Mouse (Mus musculus) lung, embryonic 16.5 days (tissue): ENCODE results near the gene Tmem175. TPM values are rescaled to one million over a fixed set of nuclear protein-coding genes. Genes with fewer than 3 reads are reported as not detected.
"Not testable (repeated sequence)": the region's sequence is repeated elsewhere in the genome, so short reads cannot be mapped to it uniquely, and the experiment has no call there.

Experiments used
- ATAC-seq: fragments of 200-750 bp; cut with Nextera tagmentation; 2 replicates; pipeline ENCODE4 v1.8.0; 2017; ENCODE audit warnings: low read depth, mild to moderate bottlenecking, moderate library complexity
- H3K27ac ChIP-seq: fragments of 300-500 bp; sonication (generic); 2 replicates; pipeline ENCODE4 v1.5.1; 2014; ENCODE audit warnings: mild to moderate bottlenecking, control low read depth, low read length
- H3K27me3 ChIP-seq: fragments of 300-500 bp; sonication (generic); 2 replicates; pipeline ENCODE4 v1.6.1; 2014; ENCODE audit warnings: low read depth, low read length, mixed read lengths; ENCODE audit not compliant: control insufficient read depth, insufficient read depth
- H3K36me3 ChIP-seq: fragments of 300-500 bp; sonication (generic); 2 replicates; pipeline ENCODE4 v1.6.1; 2014; ENCODE audit warnings: low read length; ENCODE audit not compliant: control insufficient read depth, insufficient read depth
- H3K4me1 ChIP-seq: fragments of 300-500 bp; sonication (generic); replicated peaks from 2 replicates; pipeline ENCODE4 v1.6.1; 2014; ENCODE audit warnings: low read length, mixed read lengths; ENCODE audit not compliant: control insufficient read depth, insufficient read depth
- H3K4me2 ChIP-seq: fragments of 300-500 bp; sonication (generic); 2 replicates; pipeline ENCODE4 v1.6.1; 2014; ENCODE audit warnings: low read depth, low read length, control low read depth
- H3K4me3 ChIP-seq: fragments of 300-500 bp; sonication (generic); 2 replicates; pipeline ENCODE4 v1.5.1; 2014; ENCODE audit warnings: mild to moderate bottlenecking, low read length, control low read depth
- H3K9ac ChIP-seq: fragments of 300-500 bp; sonication (generic); 2 replicates; pipeline ENCODE4 v1.6.1; 2014; ENCODE audit warnings: low read length, control low read depth
- H3K9me3 ChIP-seq: fragments of 300-500 bp; sonication (generic); 2 replicates; pipeline ENCODE4 v1.6.1; 2016; ENCODE audit warnings: low read length; ENCODE audit not compliant: control insufficient read depth
- WGBS: fragments of 180-500 bp; shearing (Covaris S2); extraction: QIAGEN DNeasy Blood & Tissue Kit; methylation state at CpG from one replicate; pipeline ENCODE4 v1.1.7; 2014; 5-methylcytosine and 5-hydroxymethylcytosine counted together
- polyA plus RNA-seq: library from polyadenylated mRNA; unstranded; fragments of >200 nt; fragmentation: Nextera tagmentation; extraction: Ambion mirVana; gene quantifications from 2 replicates; pipeline ENCODE4 v1.2.1, GENCODE M21; 2015

The Tmem175 gene
- polyA plus RNA-seq, 1 experiment from 2014 or later: 30.0 TPM

- H3K36me3 ChIP-seq, H3K4me1 ChIP-seq, H3K4me2 ChIP-seq, H3K27ac ChIP-seq, ATAC-seq, H3K4me3 ChIP-seq, H3K9ac ChIP-seq, H3K27me3 ChIP-seq, H3K9me3 ChIP-seq: not testable (repeated sequence)
- WGBS: 79% methylated on average over 2 of the region's 3 CpGs
Measured at GRCm38 (mm10) chr5:108634088-108634487, 4.5 kb downstream of the Tmem175 start.

GRCm38 (mm10) chr5:108636172-108636571 is 6.6 kb downstream of the Tmem175 start:
- 61% methylated on average over 4 of the region's 4 CpGs for WGBS
- ATAC-seq: no peak
- no peak overlapping the region for H3K4me3 ChIP-seq
- no peak overlapping the region for H3K27ac ChIP-seq
- no peaks in the 10 kb centered on the region for H3K4me1 ChIP-seq
- H3K36me3 ChIP-seq: no peaks in the 10 kb centered on the region
- no peaks in the 10 kb centered on the region for H3K9me3 ChIP-seq
- no peaks in the 10 kb centered on the region for H3K27me3 ChIP-seq
- no peak overlapping the region for H3K4me2 ChIP-seq
- no peak overlapping the region for H3K9ac ChIP-seq

DNA sequence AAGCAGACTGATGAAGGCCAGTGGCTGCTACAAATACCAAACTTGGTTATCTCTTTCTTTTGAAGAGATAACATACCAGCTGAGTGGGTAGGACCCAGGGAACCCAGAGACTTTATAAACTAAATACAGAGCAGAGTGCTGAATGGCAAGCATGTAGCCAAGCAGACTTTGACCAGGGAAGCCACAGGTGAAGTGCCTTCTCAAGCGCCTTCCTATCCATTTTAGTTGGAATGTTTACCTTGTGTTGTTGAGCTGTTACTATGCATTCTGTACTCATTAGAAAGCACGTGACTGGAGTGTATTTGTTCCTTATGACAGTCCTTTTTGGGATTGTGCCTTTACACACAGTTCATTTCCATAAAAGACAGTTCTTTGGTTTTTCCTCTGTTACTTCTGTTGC is 14.1 kb downstream of the Tmem175 start:
- whole genome bisulfite sequencing: 61% methylated on average over 2 of the region's 2 CpGs
- Histone ChIP-seq H3K4me2 (no peak overlapping the region), H3K4me3 (no peak overlapping the region), H3K9ac (no peak overlapping the region), H3K9me3 (no peaks in the 10 kb centered on the region), H3K36me3 (peaks cover 14% of the 10 kb centered on the region; the same call in 1 of the 2 replicates), H3K4me1 (no peaks in the 10 kb centered on the region), H3K27ac (no peak overlapping the region), H3K27me3 (no peaks in the 10 kb centered on the region)
- ATAC-seq: no peak

DNA sequence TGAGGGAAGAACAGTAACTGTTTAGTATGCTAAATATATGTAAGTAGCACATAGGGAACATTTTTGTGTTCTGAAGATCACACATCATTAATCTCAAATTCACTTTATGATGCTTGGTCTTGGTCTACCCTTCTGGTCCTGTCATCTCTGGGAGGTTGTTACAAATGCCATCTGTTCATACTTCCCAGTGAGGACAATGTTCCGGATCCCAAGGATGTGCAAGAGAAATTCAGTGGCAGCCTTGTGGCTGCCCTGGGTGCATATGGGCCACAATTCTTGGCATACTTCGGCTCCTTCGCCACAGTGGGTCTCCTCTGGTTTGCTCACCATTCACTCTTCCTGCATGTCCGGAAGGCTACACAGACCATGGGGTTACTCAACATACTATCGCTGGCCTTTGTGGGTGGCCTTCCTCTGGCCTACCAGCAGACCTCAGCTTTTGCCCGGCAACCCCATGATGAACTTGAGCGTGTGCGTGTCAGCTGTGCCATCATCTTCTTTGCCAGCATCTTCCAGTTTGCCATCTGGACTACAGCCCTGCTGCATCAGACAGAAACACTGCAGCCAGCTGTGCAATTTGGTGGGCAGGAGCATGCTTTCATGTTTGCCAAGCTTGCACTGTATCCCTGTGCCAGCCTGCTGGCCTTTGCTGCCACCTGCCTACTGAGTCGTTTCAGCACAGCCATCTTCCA is 16.2 kb downstream of the Tmem175 start:
- H3K4me1 ChIP-seq: no peaks in the 10 kb centered on the region
- no peak overlapping the region for H3K27ac ChIP-seq
- no peak overlapping the region for H3K9ac ChIP-seq
- no peaks in the 10 kb centered on the region for H3K27me3 ChIP-seq
- no peaks in the 10 kb centered on the region for H3K9me3 ChIP-seq
- 78% methylated on average over 9 of the region's 9 CpGs for WGBS
- no peak for ATAC-seq
- H3K36me3 ChIP-seq: peaks cover 14% of the 10 kb centered on the region; the same call in 1 of the 2 replicates
- H3K4me3 ChIP-seq: no peak overlapping the region
- H3K4me2 ChIP-seq: no peak overlapping the region

- H3K27me3 ChIP-seq: no peaks in the 10 kb centered on the region
- no peak overlapping the region for H3K9ac ChIP-seq
- H3K4me1 ChIP-seq: no peaks in the 10 kb centered on the region
- no peak overlapping the region for H3K27ac ChIP-seq
- H3K4me3 ChIP-seq: no peak overlapping the region
- H3K36me3 ChIP-seq: peaks cover 14% of the 10 kb centered on the region; the same call in 1 of the 2 replicates
- H3K9me3 ChIP-seq: no peaks in the 10 kb centered on the region
- no peak for ATAC-seq
- WGBS: 73% methylated on average over 3 of the region's 3 CpGs
- no peak overlapping the region for H3K4me2 ChIP-seq
Measured at GRCm38 (mm10) chr5:108646343-108646660, 16.7 kb downstream of the Tmem175 start.

GRCm38 (mm10) chr5:108647311-108647710 is 17.7 kb downstream of the Tmem175 start:
- H3K4me1 ChIP-seq: no peaks in the 10 kb centered on the region
- no peak overlapping the region for H3K4me2 ChIP-seq
- H3K36me3 ChIP-seq: peaks cover 14% of the 10 kb centered on the region; the same call in 1 of the 2 replicates
- H3K27me3 ChIP-seq: no peaks in the 10 kb centered on the region
- ATAC-seq: no peak
- H3K9me3 ChIP-seq: no peaks in the 10 kb centered on the region
- no peak overlapping the region for H3K4me3 ChIP-seq
- WGBS: 85% methylated on average over 2 of the region's 2 CpGs
- no peak overlapping the region for H3K9ac ChIP-seq
- no peak overlapping the region for H3K27ac ChIP-seq

- Histone ChIP-seq H3K36me3 (peaks cover 18% of the 10 kb centered on the region), H3K9me3 (no peaks in the 10 kb centered on the region), H3K27ac (no peak overlapping the region), H3K27me3 (no peaks in the 10 kb centered on the region), H3K4me3 (no peak overlapping the region), H3K4me2 (no peak overlapping the region), H3K9ac (no peak overlapping the region), H3K4me1 (no peaks in the 10 kb centered on the region)
- ATAC-seq: no peak
- WGBS: 80% methylated on average over 2 of the region's 2 CpGs
Measured at GRCm38 (mm10) chr5:108647820-108648465, 18.4 kb downstream of the Tmem175 start.

GRCm38 (mm10) chr5:108648937-108649576 is 19.5 kb downstream of the Tmem175 start:
- ATAC-seq: no peak
- no peaks in the 10 kb centered on the region for H3K4me1 ChIP-seq
- H3K4me2 ChIP-seq: no peak overlapping the region
- H3K9me3 ChIP-seq: no peaks in the 10 kb centered on the region
- no peak overlapping the region for H3K9ac ChIP-seq
- peaks cover 28% of the 10 kb centered on the region for H3K36me3 ChIP-seq
- no peak overlapping the region for H3K27ac ChIP-seq
- H3K27me3 ChIP-seq: no peaks in the 10 kb centered on the region
- WGBS: 86% methylated on average over 11 of the region's 11 CpGs
- H3K4me3 ChIP-seq: no peak overlapping the region

DNA sequence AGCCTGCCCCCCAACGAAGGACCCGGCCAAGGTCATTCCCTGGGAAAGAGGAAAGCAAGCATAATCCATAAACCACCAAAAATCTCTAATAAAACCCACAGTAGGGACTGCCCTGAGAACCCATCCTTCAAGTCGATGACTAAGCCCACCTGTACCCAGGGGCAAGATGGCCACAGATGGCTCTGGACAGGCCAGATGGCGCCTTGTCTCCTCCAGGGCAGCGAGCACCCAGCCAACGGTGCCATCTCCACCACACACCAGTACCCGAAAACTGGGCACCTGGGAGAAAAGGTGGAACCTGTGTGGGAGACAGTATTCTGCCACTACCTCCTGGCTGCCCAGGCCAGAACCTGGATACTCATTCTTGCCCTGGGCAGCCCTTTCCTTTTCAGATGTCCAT is 20.8 kb downstream of the Tmem175 start:
- no peak overlapping the region for H3K27ac ChIP-seq
- no peaks in the 10 kb centered on the region for H3K9me3 ChIP-seq
- H3K36me3 ChIP-seq: peaks cover 33% of the 10 kb centered on the region
- H3K9ac ChIP-seq: no peak overlapping the region
- H3K27me3 ChIP-seq: no peaks in the 10 kb centered on the region
- ATAC-seq: no peak
- H3K4me3 ChIP-seq: no peak overlapping the region
- no peak overlapping the region for H3K4me2 ChIP-seq
- no peaks in the 10 kb centered on the region for H3K4me1 ChIP-seq
- 84% methylated on average over 7 of the region's 7 CpGs for WGBS
